Mouse (Mus musculus): Measurements from ENCODE around the gene Pde7b. TPM values are rescaled to one million over a fixed set of nuclear protein-coding genes. Genes with fewer than 3 reads are reported as not detected.

Gene Pde7b
- polyA plus RNA-seq, 1 experiment from 2014 or later: 2.1 TPM

DNA sequence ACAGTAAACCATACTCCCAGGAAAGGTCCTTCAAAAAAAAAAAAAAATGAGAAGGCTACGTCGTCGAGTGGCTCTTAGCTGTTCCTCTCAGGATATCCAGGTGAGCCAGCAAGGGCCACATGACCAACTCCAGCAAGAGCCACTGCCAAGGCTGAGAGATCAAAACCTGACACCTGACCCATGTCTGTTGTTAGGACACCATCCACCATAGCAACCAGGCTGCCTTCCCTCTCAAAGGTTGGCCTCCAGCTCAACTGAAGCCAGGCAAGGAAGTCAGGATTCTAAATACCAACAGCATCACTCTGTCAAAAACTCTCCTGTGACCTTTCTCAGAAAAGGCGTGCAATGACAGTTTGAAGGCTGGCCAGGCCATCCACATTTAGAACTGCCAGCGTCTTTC lies 211.4 kb downstream of the Pde7b start:
- DNase-seq (ENCODE audit: low spot score) (no peak), ATAC-seq (replicated peaks; ENCODE audit: low FRiP score, low read depth) (no peak)
- Histone ChIP-seq H3K4me2 (ENCODE audit: low read length) (no peak overlapping the region), H3K9ac (ENCODE audit: low read depth, low read length) (no peak overlapping the region), H3K4me3 (replicated peaks; ENCODE audit: low read depth, low read length) (no peak overlapping the region), H3K4me1 (replicated peaks; ENCODE audit: insufficient read depth, low read length) (no peaks in the 10 kb centered on the region), H3K36me3 (ENCODE audit: insufficient read depth, low read length) (no peaks in the 10 kb centered on the region), H3K27ac (no peak overlapping the region), H3K27me3 (ENCODE audit: insufficient read depth, low read length) (no peaks in the 10 kb centered on the region), H3K9me3 (replicated peaks; ENCODE audit: low read length) (no peaks in the 10 kb centered on the region)
- WGBS: 74% methylated on average over 5 of the region's 5 CpGs
- no peak for TF ChIP-seq CTCF (IDR thresholded peaks at IDR 0.05; ENCODE audit: low read depth)

DNA sequence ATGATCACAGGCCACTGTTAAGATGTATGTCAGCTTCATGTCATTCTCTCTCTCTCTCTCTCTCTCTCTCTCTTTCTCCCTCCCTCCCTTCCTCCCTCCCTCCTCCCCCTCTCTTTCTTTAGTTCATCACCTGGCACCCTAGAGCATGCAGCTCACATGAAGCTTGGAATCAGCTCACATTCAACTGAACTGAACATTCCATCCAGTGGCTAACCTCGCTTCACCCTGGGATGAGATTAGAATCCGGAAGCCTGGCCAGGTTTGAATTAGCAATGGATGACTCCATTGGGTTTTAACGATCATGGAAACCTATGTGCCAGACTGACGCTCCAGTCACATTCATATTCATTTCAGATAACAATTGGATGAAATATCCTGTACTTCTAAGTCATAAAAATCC lies 215.1 kb downstream of the Pde7b start:
- Histone ChIP-seq H3K27ac (no peak overlapping the region), H3K4me2 (ENCODE audit: low read length) (no peak overlapping the region), H3K9me3 (replicated peaks; ENCODE audit: low read length) (no peaks in the 10 kb centered on the region), H3K4me1 (replicated peaks; ENCODE audit: insufficient read depth, low read length) (no peaks in the 10 kb centered on the region), H3K36me3 (ENCODE audit: insufficient read depth, low read length) (no peaks in the 10 kb centered on the region), H3K9ac (ENCODE audit: low read depth, low read length) (no peak overlapping the region), H3K4me3 (replicated peaks; ENCODE audit: low read depth, low read length) (no peak overlapping the region), H3K27me3 (ENCODE audit: insufficient read depth, low read length) (no peaks in the 10 kb centered on the region)
- 90% methylated on average over 4 of the region's 4 CpGs for WGBS
- DNase-seq (ENCODE audit: low spot score): no peak
- no peak for TF ChIP-seq CTCF (IDR thresholded peaks at IDR 0.05; ENCODE audit: low read depth)
- no peak for ATAC-seq (replicated peaks; ENCODE audit: low FRiP score, low read depth)

DNA sequence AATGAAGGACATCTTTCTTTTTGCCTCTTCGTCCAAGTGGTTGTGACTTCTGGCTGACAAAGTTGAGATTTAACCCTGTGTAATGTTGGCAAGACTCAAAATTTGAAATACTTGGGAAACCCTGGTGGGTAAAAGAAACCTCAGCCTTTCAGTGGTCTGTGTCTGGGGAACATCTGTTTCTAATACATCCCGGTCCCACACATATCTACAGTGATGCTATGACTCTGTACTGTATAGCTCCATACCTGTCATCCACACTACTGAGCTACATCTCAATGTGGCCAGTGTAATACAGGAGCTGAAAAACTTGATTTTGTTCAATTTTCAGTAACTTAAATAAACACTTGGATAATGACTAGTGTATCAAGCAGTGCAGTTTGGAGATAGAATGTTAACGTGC lies 216.4 kb downstream of the Pde7b start:
- WGBS: 71% methylated on average over 3 of the region's 3 CpGs
- no peak for DNase-seq (ENCODE audit: low spot score)
- Histone ChIP-seq H3K27me3 (ENCODE audit: insufficient read depth, low read length) (no peaks in the 10 kb centered on the region), H3K36me3 (ENCODE audit: insufficient read depth, low read length) (no peaks in the 10 kb centered on the region), H3K4me1 (replicated peaks; ENCODE audit: insufficient read depth, low read length) (no peaks in the 10 kb centered on the region), H3K9me3 (replicated peaks; ENCODE audit: low read length) (no peaks in the 10 kb centered on the region), H3K4me3 (replicated peaks; ENCODE audit: low read depth, low read length) (no peak overlapping the region), H3K4me2 (ENCODE audit: low read length) (no peak overlapping the region), H3K9ac (ENCODE audit: low read depth, low read length) (no peak overlapping the region), H3K27ac (no peak overlapping the region)
- TF ChIP-seq CTCF (IDR thresholded peaks at IDR 0.05; ENCODE audit: low read depth): no peak
- no peak for ATAC-seq (replicated peaks; ENCODE audit: low FRiP score, low read depth)

- no peaks in the 10 kb centered on the region for H3K4me1 ChIP-seq (replicated peaks; ENCODE audit: insufficient read depth, low read length)
- H3K27me3 ChIP-seq (ENCODE audit: insufficient read depth, low read length): no peaks in the 10 kb centered on the region
- no peak overlapping the region for H3K27ac ChIP-seq
- no peak for TF ChIP-seq CTCF (IDR thresholded peaks at IDR 0.05; ENCODE audit: low read depth)
- no peaks in the 10 kb centered on the region for H3K36me3 ChIP-seq (ENCODE audit: insufficient read depth, low read length)
- H3K4me3 ChIP-seq (replicated peaks; ENCODE audit: low read depth, low read length): no peak overlapping the region
- no peak for ATAC-seq (replicated peaks; ENCODE audit: low FRiP score, low read depth)
- H3K9ac ChIP-seq (ENCODE audit: low read depth, low read length): no peak overlapping the region
- H3K9me3 ChIP-seq (replicated peaks; ENCODE audit: low read length): no peaks in the 10 kb centered on the region
- no peak overlapping the region for H3K4me2 ChIP-seq (ENCODE audit: low read length)
- WGBS: 49% methylated on average over 9 of the region's 9 CpGs
- DNase-seq (ENCODE audit: low spot score): no peak
Observed at GRCm38 (mm10) chr10:20507732-20508412, 217.0 kb downstream of the Pde7b start.

DNA sequence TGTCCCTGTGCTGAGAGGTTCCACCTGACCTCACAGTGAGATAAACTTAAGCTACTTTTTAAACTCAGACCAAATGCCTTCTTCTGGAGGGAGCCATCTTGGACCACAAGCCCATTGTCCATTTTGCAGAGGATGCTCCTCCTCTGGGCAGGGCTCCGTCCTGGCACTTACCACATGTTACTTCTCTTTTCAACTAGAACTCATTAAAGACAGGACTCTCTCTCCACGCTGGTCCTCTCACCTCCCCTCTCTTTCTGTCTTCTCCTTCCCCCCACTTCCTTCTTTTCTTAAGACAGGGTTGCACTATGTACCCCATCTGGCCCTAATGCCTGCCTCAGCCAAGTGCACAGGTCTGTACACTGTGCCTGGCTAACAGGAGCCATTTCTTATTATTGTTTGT lies 217.8 kb downstream of the Pde7b start:
- ATAC-seq (replicated peaks; ENCODE audit: low FRiP score, low read depth) (no peak), DNase-seq (ENCODE audit: low spot score) (no peak)
- H3K9me3 ChIP-seq (replicated peaks; ENCODE audit: low read length): no peaks in the 10 kb centered on the region
- TF ChIP-seq CTCF (IDR thresholded peaks at IDR 0.05; ENCODE audit: low read depth): no peak
- H3K27ac ChIP-seq: no peak overlapping the region
- H3K9ac ChIP-seq (ENCODE audit: low read depth, low read length): no peak overlapping the region
- H3K4me1 ChIP-seq (replicated peaks; ENCODE audit: insufficient read depth, low read length): 0 out of 2 replicates have a peak, but pooled peaks cover 5% of the 10 kb centered on the region
- H3K4me3 ChIP-seq (replicated peaks; ENCODE audit: low read depth, low read length): no peak overlapping the region
- H3K4me2 ChIP-seq (ENCODE audit: low read length): no peak overlapping the region
- no peaks in the 10 kb centered on the region for H3K36me3 ChIP-seq (ENCODE audit: insufficient read depth, low read length)
- no peaks in the 10 kb centered on the region for H3K27me3 ChIP-seq (ENCODE audit: insufficient read depth, low read length)
- WGBS: 81% methylated on average over 2 of the region's 2 CpGs

- WGBS: 74% methylated on average over 10 of the region's 10 CpGs
- DNase-seq (ENCODE audit: low spot score) (no peak), ATAC-seq (replicated peaks; ENCODE audit: low FRiP score, low read depth) (no peak)
- no peaks in the 10 kb centered on the region for H3K27me3 ChIP-seq (ENCODE audit: insufficient read depth, low read length)
- no peak overlapping the region for H3K27ac ChIP-seq
- H3K36me3 ChIP-seq (ENCODE audit: insufficient read depth, low read length): no peaks in the 10 kb centered on the region
- H3K4me2 ChIP-seq (ENCODE audit: low read length): no peak overlapping the region
- no peak overlapping the region for H3K4me3 ChIP-seq (replicated peaks; ENCODE audit: low read depth, low read length)
- no peak for TF ChIP-seq CTCF (IDR thresholded peaks at IDR 0.05; ENCODE audit: low read depth)
- 0 out of 2 replicates have a peak, but pooled peaks cover 5% of the 10 kb centered on the region for H3K4me1 ChIP-seq (replicated peaks; ENCODE audit: insufficient read depth, low read length)
- no peak overlapping the region for H3K9ac ChIP-seq (ENCODE audit: low read depth, low read length)
- no peaks in the 10 kb centered on the region for H3K9me3 ChIP-seq (replicated peaks; ENCODE audit: low read length)
Observed at GRCm38 (mm10) chr10:20505454-20505853, 219.4 kb downstream of the Pde7b start.

GRCm38 (mm10) chr10:20504800-20505199 lies 220.1 kb downstream of the Pde7b start:
- Histone ChIP-seq H3K4me2 (ENCODE audit: low read length) (no peak overlapping the region), H3K9me3 (replicated peaks; ENCODE audit: low read length) (no peaks in the 10 kb centered on the region), H3K36me3 (ENCODE audit: insufficient read depth, low read length) (no peaks in the 10 kb centered on the region), H3K27ac (no peak overlapping the region), H3K9ac (ENCODE audit: low read depth, low read length) (no peak overlapping the region), H3K27me3 (ENCODE audit: insufficient read depth, low read length) (no peaks in the 10 kb centered on the region), H3K4me1 (replicated peaks; ENCODE audit: insufficient read depth, low read length) (0 out of 2 replicates have a peak, but pooled peaks cover 5% of the 10 kb centered on the region), H3K4me3 (replicated peaks; ENCODE audit: low read depth, low read length) (no peak overlapping the region)
- peak; percentile 35 for TF ChIP-seq CTCF (IDR thresholded peaks at IDR 0.05; ENCODE audit: low read depth)
- 92% methylated on average over 3 of the region's 3 CpGs for WGBS
- no peak for DNase-seq (ENCODE audit: low spot score)
- no peak for ATAC-seq (replicated peaks; ENCODE audit: low FRiP score, low read depth)

Measured in kidney, postnatal 0 days (tissue).